Mouse (Mus musculus) lung, embryonic 15.5 days (tissue): ENCODE data around the gene Cct3. TPM values are rescaled to one million over a fixed set of nuclear protein-coding genes. Genes with fewer than 3 reads are reported as not detected.
"Not testable (repeated sequence)": the region's sequence is repeated elsewhere in the genome, so short reads cannot be mapped to it uniquely, and the experiment has no call there.

Experiments
- ATAC-seq: fragments of 200-750 bp; cut with Nextera tagmentation; 2 replicates; pipeline ENCODE4 v1.8.0; 2017; ENCODE audit warnings: moderate number of reproducible peaks, borderline replicate concordance; ENCODE audit not compliant: low FRiP score, low TSS enrichment; ENCODE audit errors: extremely low read depth
- H3K27ac ChIP-seq: fragments of 300-500 bp; sonication (generic); 2 replicates; pipeline ENCODE4 v1.5.1; 2015; ENCODE audit warnings: moderate library complexity, mild to moderate bottlenecking, inconsistent platforms
- H3K27me3 ChIP-seq: fragments of 300-500 bp; sonication (generic); 2 replicates; pipeline ENCODE4 v1.6.1; 2015; ENCODE audit warnings: inconsistent platforms
- H3K36me3 ChIP-seq: fragments of 300-500 bp; sonication (generic); 2 replicates; pipeline ENCODE4 v1.6.1; 2015; ENCODE audit warnings: inconsistent platforms
- H3K4me1 ChIP-seq: fragments of 300-500 bp; sonication (generic); 2 replicates; pipeline ENCODE4 v1.6.1; 2015; ENCODE audit warnings: inconsistent platforms
- H3K4me2 ChIP-seq: fragments of 300-500 bp; sonication (generic); 2 replicates; pipeline ENCODE4 v1.6.1; 2015; ENCODE audit warnings: inconsistent platforms, mild to moderate bottlenecking, moderate library complexity
- H3K4me3 ChIP-seq: fragments of 300-500 bp; sonication (generic); 2 replicates; pipeline ENCODE4 v1.5.1; 2015; ENCODE audit warnings: mild to moderate bottlenecking, inconsistent platforms
- H3K9ac ChIP-seq: fragments of 300-500 bp; sonication (generic); 2 replicates; pipeline ENCODE4 v1.6.1; 2015; ENCODE audit warnings: inconsistent platforms
- H3K9me3 ChIP-seq: fragments of 300-500 bp; sonication (generic); 2 replicates; pipeline ENCODE4 v1.6.1; 2016; ENCODE audit warnings: inconsistent platforms
- WGBS: fragments of 180-500 bp; shearing (Covaris S2); methylation state at CpG from one replicate; pipeline ENCODE4 v1.1.7; 2015; 5-methylcytosine and 5-hydroxymethylcytosine counted together
- polyA plus RNA-seq: library from polyadenylated mRNA; unstranded; fragments of >200 nt; fragmentation: Nextera tagmentation; extraction: Ambion mirVana; gene quantifications from 2 replicates; pipeline ENCODE4 v1.2.1, GENCODE M21; 2015

The Cct3 gene
- polyA plus RNA-seq, 1 experiment from 2014 or later: 525 TPM

GRCm38 (mm10) chr3:88274002-88274401 lies 22.9 kb upstream of the Cct3 start:
- no peaks in the 10 kb centered on the region for H3K9me3 ChIP-seq
- H3K36me3 ChIP-seq: no peaks in the 10 kb centered on the region
- no peak overlapping the region for H3K27ac ChIP-seq
- H3K27me3 ChIP-seq: no peaks in the 10 kb centered on the region
- H3K4me3 ChIP-seq: no peak overlapping the region
- 91% methylated on average over 4 of the region's 4 CpGs for WGBS
- no peak for ATAC-seq
- H3K9ac ChIP-seq: no peak overlapping the region
- no peak overlapping the region for H3K4me2 ChIP-seq
- H3K4me1 ChIP-seq: no peaks in the 10 kb centered on the region

- H3K9ac ChIP-seq: no peak overlapping the region
- 74% methylated on average over 2 of the region's 2 CpGs for WGBS
These were observed 20.8 kb upstream of the Cct3 start for GRCm38 (mm10) chr3:88276121-88276520.

GRCm38 (mm10) chr3:88276529-88277143 lies 20.3 kb upstream of the Cct3 start:
- H3K27ac ChIP-seq: no peak overlapping the region
- H3K9me3 ChIP-seq: no peaks in the 10 kb centered on the region
- H3K27me3 ChIP-seq: no peaks in the 10 kb centered on the region
- H3K36me3 ChIP-seq: no peaks in the 10 kb centered on the region
- H3K9ac ChIP-seq: no peak overlapping the region
- H3K4me3 ChIP-seq: no peak overlapping the region
- H3K4me1 ChIP-seq: no peaks in the 10 kb centered on the region
- H3K4me2 ChIP-seq: no peak overlapping the region
- WGBS: 36% methylated on average over 7 of the region's 7 CpGs
- no peak for ATAC-seq

More at GRCm38 (mm10) chr3:88276121-88276520, 20.8 kb upstream of the Cct3 start:
- Histone ChIP-seq H3K36me3 (no peaks in the 10 kb centered on the region), H3K4me1 (no peaks in the 10 kb centered on the region), H3K4me2 (no peak overlapping the region), H3K27ac (no peak overlapping the region), H3K4me3 (no peak overlapping the region), H3K27me3 (no peaks in the 10 kb centered on the region), H3K9me3 (no peaks in the 10 kb centered on the region)
- ATAC-seq: no peak

GRCm38 (mm10) chr3:88280035-88280434 lies 16.9 kb upstream of the Cct3 start:
- no peak overlapping the region for H3K4me2 ChIP-seq
- no peaks in the 10 kb centered on the region for H3K9me3 ChIP-seq
- no peaks in the 10 kb centered on the region for H3K27me3 ChIP-seq
- H3K9ac ChIP-seq: no peak overlapping the region
- H3K27ac ChIP-seq: no peak overlapping the region
- no peak overlapping the region for H3K4me3 ChIP-seq
- H3K36me3 ChIP-seq: no peaks in the 10 kb centered on the region
- H3K4me1 ChIP-seq: no peaks in the 10 kb centered on the region
- ATAC-seq: no peak
- 81% methylated on average over 2 of the region's 2 CpGs for WGBS

DNA sequence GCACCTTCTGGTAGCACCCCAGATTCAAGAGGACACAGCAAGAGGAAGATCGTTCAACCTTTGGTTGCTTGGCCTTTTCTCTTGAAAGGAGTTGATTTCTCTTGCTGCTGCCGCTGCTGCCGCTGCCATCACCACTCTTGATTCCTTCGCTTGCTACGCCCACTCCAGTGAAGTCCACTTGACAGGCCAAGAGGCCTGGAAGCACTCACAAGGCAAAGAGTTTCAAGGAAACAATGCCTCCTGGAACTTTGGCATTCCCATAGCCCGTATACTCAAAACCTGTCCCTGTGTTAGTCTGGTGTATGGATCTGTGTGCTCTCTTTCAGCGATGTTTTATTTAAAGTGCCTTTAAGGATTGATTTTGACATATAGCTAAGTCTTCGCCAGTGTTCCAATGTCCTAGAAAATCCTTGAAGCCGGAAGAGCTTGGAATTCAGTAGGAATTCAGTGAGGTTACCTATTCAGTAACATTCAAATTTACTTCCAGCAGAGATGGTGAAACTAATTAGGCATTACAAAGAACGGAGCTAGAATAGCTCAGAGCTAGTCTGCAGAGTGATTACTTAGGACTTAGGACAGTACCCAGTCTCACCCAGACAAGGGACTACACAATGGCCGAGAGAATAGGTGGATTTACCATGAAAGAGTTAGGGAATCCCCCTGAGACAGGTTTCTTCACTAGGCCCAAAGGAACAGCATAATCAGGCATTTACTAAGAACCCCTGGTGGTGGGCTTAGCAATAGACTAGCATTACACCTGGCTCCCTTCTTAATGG lies 15.6 kb upstream of the Cct3 start:
- H3K27ac ChIP-seq, H3K4me1 ChIP-seq, H3K36me3 ChIP-seq, H3K4me2 ChIP-seq, H3K27me3 ChIP-seq, H3K9me3 ChIP-seq, H3K4me3 ChIP-seq, H3K9ac ChIP-seq, ATAC-seq: not testable (repeated sequence)
- WGBS: 59% methylated on average over 11 of the region's 11 CpGs

GRCm38 (mm10) chr3:88284815-88285564 lies 11.9 kb upstream of the Cct3 start:
- ATAC-seq: not testable (repeated sequence)

DNA sequence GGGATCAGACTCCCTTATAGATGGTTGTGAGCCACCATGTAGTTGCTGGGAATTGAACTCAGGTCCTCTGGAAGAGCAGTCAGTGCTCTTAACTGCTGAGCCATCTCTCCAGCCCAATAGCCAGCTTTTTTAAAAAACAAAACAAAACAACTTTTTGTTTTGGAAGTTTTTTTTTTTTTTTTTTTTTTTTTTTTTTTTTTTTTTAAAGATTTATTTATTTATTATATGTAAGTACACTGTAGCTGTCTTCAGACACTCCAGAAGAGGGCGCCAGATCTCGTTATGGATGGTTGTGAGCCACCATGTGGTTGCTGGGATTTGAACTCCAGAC lies 11.4 kb upstream of the Cct3 start:
- H3K4me2 ChIP-seq, H3K4me3 ChIP-seq, H3K4me1 ChIP-seq, H3K27ac ChIP-seq, H3K27me3 ChIP-seq, H3K9me3 ChIP-seq, ATAC-seq, H3K9ac ChIP-seq, H3K36me3 ChIP-seq: not testable (repeated sequence)
- 72% methylated on average over 2 of the region's 2 CpGs for WGBS

More at GRCm38 (mm10) chr3:88284815-88285564, 11.9 kb upstream of the Cct3 start:
- not testable (repeated sequence) for H3K9ac ChIP-seq, H3K4me3 ChIP-seq, H3K9me3 ChIP-seq, H3K27ac ChIP-seq, H3K27me3 ChIP-seq, H3K4me1 ChIP-seq, H3K4me2 ChIP-seq, H3K36me3 ChIP-seq
- WGBS: 95% methylated on average over 14 of the region's 14 CpGs

- peak within 1 kb of the TSS; percentile 48; the same call in 1 of the 2 replicates for H3K27ac ChIP-seq
- H3K4me3 ChIP-seq: no peak within 1 kb of the TSS
- H3K9me3 ChIP-seq: no peaks in the 10 kb centered on the region
- WGBS: 98% methylated on average over 4 of the region's 4 CpGs
- H3K27me3 ChIP-seq: no peaks in the 10 kb centered on the region
- no peaks in the 10 kb centered on the region for H3K36me3 ChIP-seq
- H3K4me2 ChIP-seq: no peak within 1 kb of the TSS
- no peaks in the 10 kb centered on the region for H3K4me1 ChIP-seq
- ATAC-seq: no peak
- H3K9ac ChIP-seq: no peak within 1 kb of the TSS
These were observed 9.8 kb upstream of the Cct3 start, which contains the start of gene Gm38392 for GRCm38 (mm10) chr3:88287110-88287509. Gene Gm38392, minus strand, starts transcription at chr3:88287210.

- H3K4me2 ChIP-seq, H3K27me3 ChIP-seq, H3K9me3 ChIP-seq, H3K4me1 ChIP-seq, H3K9ac ChIP-seq, H3K36me3 ChIP-seq, H3K4me3 ChIP-seq, ATAC-seq: not testable (repeated sequence)
- 70% methylated on average over 10 of the region's 10 CpGs for WGBS
- peak overlapping the region; percentile 48; the same call in 1 of the 2 replicates for H3K27ac ChIP-seq
These were observed 8.7 kb upstream of the Cct3 start for GRCm38 (mm10) chr3:88288133-88288713.

GRCm38 (mm10) chr3:88291970-88292369 lies 4.9 kb upstream of the Cct3 start:
- Histone ChIP-seq H3K4me1 (peaks cover 3% of the 10 kb centered on the region), H3K4me3 (no peak overlapping the region), H3K27ac (no peak overlapping the region), H3K9ac (no peak overlapping the region), H3K27me3 (no peaks in the 10 kb centered on the region), H3K4me2 (no peak overlapping the region), H3K9me3 (no peaks in the 10 kb centered on the region), H3K36me3 (no peaks in the 10 kb centered on the region)
- ATAC-seq: no peak
- WGBS: 51% methylated on average over 4 of the region's 4 CpGs

GRCm38 (mm10) chr3:88295272-88295671 lies 1.6 kb upstream of the Cct3 start:
- not testable (repeated sequence) for H3K9ac ChIP-seq, ATAC-seq, H3K27me3 ChIP-seq, H3K9me3 ChIP-seq, H3K27ac ChIP-seq
- Histone ChIP-seq H3K36me3 (peaks cover 15% of the 10 kb centered on the region), H3K4me1 (peaks cover 17% of the 10 kb centered on the region), H3K4me2 (peak overlapping the region; percentile 72), H3K4me3 (peak overlapping the region; percentile 85; the same call in 1 of the 2 replicates)
- WGBS: 63% methylated on average over 1 of the region's 1 CpGs
